Mouse (Mus musculus) lung, embryonic 14.5 days (tissue): ENCODE measurements around the gene Rab36. TPM values are rescaled to one million over a fixed set of nuclear protein-coding genes. Genes with fewer than 3 reads are reported as not detected.

Source experiments
- ATAC-seq: fragments of 200-750 bp; cut with Nextera tagmentation; 2 replicates; pipeline ENCODE4 v1.8.0; 2017; ENCODE audit warnings: mild to moderate bottlenecking, moderate TSS enrichment, moderate library complexity; ENCODE audit not compliant: insufficient read depth
- DNase-seq: peaks from one replicate; pipeline ENCODE4 v3.0.0-alpha.2; 2015
- H3K27ac ChIP-seq: fragments of 300-500 bp; sonication (generic); 2 replicates; pipeline ENCODE4 v1.5.1; 2014; ENCODE audit warnings: low read depth, mild to moderate bottlenecking, moderate library complexity
- H3K27me3 ChIP-seq: fragments of 300-500 bp; sonication (generic); 2 replicates; pipeline ENCODE4 v1.6.1; 2014; ENCODE audit warnings: low read length, control low read depth; ENCODE audit not compliant: insufficient read depth
- H3K36me3 ChIP-seq: fragments of 300-500 bp; sonication (generic); 2 replicates; pipeline ENCODE4 v1.6.1; 2014; ENCODE audit warnings: control low read depth; ENCODE audit not compliant: insufficient read depth
- H3K4me1 ChIP-seq: fragments of 300-500 bp; sonication (generic); 2 replicates; pipeline ENCODE4 v1.6.1; 2014; ENCODE audit warnings: antibody characterized with exemption, control low read depth; ENCODE audit not compliant: insufficient read depth
- H3K4me2 ChIP-seq: fragments of 300-500 bp; sonication (generic); 2 replicates; pipeline ENCODE4 v1.6.1; 2014; ENCODE audit warnings: mild to moderate bottlenecking
- H3K4me3 ChIP-seq: fragments of 300-500 bp; sonication (generic); 2 replicates; pipeline ENCODE4 v1.5.1; 2014; ENCODE audit warnings: low read depth, low read length
- H3K9ac ChIP-seq: fragments of 300-500 bp; sonication (generic); 2 replicates; pipeline ENCODE4 v1.6.1; 2014
- H3K9me3 ChIP-seq: fragments of 300-500 bp; sonication (generic); 2 replicates; pipeline ENCODE4 v1.6.1; 2016; ENCODE audit warnings: low read depth, low read length, control low read depth
- CTCF ChIP-seq: IDR thresholded peaks from 2 replicates; pipeline ENCODE4 v1.5.1; 2016; ENCODE audit warnings: antibody characterized with exemption, low read depth
- WGBS: fragments of 180-500 bp; shearing (Covaris S2); extraction: QIAGEN DNeasy Blood & Tissue Kit; methylation state at CpG from one replicate; pipeline ENCODE4 v1.1.7; 2014; 5-methylcytosine and 5-hydroxymethylcytosine counted together
- polyA plus RNA-seq: library from polyadenylated mRNA; unstranded; fragments of >200 nt; fragmentation: Nextera tagmentation; extraction: Ambion mirVana; gene quantifications from 2 replicates; pipeline ENCODE4 v1.2.1, GENCODE M21; 2014

The Rab36 gene
- polyA plus RNA-seq, 1 experiment from 2014 or later: 14.8 TPM

DNA sequence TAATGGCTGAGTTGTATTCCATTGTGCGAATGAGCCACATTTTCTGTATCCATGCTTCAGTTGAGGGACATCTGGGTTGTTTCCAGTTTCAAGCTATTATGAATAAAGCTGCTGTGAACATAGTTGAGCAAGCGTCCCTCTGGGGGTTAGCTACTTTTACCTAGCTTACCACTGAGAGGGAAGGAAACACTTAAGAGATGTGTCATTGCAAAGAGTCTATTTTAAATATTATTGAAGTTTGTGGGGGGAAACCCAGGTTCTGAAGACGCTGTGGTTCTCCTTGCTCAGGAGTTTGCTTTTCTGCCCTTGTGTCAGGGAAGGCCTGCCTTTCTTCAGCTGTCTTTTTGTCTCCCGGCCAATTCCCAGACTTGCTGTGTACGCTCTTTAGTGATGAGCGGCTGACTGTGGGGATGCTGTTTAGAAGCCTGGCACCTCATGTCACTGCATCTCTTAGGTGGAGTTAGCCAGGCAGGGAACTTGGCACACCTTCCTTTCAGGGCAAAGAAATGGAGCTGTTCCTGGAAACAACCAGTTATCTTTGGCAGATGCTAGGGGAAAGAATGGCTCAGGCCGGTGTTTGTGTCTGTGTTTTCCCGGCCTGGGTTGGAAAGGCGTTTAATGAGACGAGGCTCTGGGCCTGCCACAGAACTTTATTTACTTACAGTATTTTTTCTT, 54.8 kb downstream of the Rab36 start:
- WGBS: 67% methylated on average over 10 of the region's 10 CpGs
- Histone ChIP-seq H3K9me3 (no peaks in the 10 kb centered on the region), H3K36me3 (no peaks in the 10 kb centered on the region), H3K27ac (no peak overlapping the region), H3K4me1 (peaks cover 12% of the 10 kb centered on the region), H3K27me3 (no peaks in the 10 kb centered on the region), H3K9ac (no peak overlapping the region), H3K4me2 (no peak overlapping the region), H3K4me3 (no peak overlapping the region)
- no peak for TF ChIP-seq CTCF
- peak; percentile 41 for DNase-seq
- ATAC-seq: no peak

DNA sequence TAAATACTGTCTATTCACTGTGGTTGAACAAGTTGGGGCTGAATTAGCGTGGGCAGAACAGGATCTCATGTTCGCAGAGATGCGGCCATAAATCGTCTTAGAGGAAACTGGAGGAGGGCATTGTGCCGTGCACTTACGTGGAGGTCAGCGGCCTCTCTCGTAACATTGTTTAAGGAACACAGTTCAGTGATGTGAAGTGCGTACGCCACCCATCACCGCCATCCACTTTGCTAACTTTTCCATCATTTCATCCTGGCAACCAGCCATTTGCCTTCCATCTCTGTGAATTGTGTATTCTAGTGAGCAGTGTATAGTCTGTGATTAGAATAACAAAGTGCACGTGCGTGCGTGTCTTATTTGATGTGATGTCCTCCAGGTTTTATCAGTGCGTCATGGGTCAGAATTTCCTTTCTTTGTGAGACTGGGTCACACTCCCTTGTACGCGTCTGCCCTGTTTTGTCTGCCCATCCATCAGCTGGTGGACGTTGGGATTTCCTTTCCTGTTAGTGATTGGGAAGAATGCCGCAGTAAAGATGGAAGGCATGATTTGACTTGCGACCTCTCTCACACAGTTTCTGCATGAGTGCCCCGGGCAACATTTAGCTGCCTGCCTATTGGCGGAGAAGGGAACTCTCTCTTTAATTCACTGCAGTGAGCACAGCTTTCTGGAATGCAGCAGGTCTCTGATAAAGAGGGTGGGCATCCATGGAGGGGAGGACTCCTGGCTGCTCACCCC, 56.6 kb downstream of the Rab36 start:
- peak; percentile 35 for ATAC-seq
- peaks cover 24% of the 10 kb centered on the region for H3K4me1 ChIP-seq
- no peak overlapping the region for H3K4me3 ChIP-seq
- WGBS: 16% methylated on average over 22 of the region's 22 CpGs
- H3K4me2 ChIP-seq: peak overlapping the region; percentile 25; the same call in 1 of the 2 replicates
- H3K27ac ChIP-seq: 0 out of 2 replicates have a peak overlapping the region, but pooled peaks have one; percentile 18
- H3K9me3 ChIP-seq: no peaks in the 10 kb centered on the region
- peak; percentile 71 for DNase-seq
- no peak overlapping the region; the same call in 1 of the 2 replicates for H3K9ac ChIP-seq
- H3K36me3 ChIP-seq: no peaks in the 10 kb centered on the region
- H3K27me3 ChIP-seq: no peaks in the 10 kb centered on the region
- TF ChIP-seq CTCF: no peak

DNA sequence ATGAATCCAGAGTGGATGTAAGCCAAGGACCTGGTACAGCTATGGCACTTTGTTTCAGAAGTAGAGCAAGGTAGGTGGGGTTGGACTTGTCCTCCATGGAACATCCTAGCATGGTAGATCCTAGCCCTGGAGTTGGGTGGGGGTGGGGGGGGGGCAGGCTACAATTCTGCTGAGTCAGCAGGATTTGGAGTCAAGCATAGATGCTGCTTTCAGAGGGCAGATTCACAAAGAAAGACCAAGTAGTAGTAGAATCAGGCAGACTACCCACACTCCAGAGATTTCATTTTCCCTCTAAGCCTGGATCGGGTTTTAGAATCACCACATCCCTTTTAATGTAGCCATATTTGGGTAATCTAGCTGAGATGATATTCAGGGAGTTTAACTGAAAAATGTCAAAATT, 57.5 kb downstream of the Rab36 start:
- no peak overlapping the region for H3K4me2 ChIP-seq
- no peaks in the 10 kb centered on the region for H3K9me3 ChIP-seq
- no peaks in the 10 kb centered on the region for H3K36me3 ChIP-seq
- ATAC-seq (no peak), DNase-seq (no peak)
- no peak overlapping the region for H3K9ac ChIP-seq
- no peak overlapping the region for H3K4me3 ChIP-seq
- H3K4me1 ChIP-seq: peaks cover 26% of the 10 kb centered on the region
- no peak overlapping the region for H3K27ac ChIP-seq
- no peaks in the 10 kb centered on the region for H3K27me3 ChIP-seq
- TF ChIP-seq CTCF: no peak
- 88% methylated on average over 1 of the region's 1 CpGs for WGBS

DNA sequence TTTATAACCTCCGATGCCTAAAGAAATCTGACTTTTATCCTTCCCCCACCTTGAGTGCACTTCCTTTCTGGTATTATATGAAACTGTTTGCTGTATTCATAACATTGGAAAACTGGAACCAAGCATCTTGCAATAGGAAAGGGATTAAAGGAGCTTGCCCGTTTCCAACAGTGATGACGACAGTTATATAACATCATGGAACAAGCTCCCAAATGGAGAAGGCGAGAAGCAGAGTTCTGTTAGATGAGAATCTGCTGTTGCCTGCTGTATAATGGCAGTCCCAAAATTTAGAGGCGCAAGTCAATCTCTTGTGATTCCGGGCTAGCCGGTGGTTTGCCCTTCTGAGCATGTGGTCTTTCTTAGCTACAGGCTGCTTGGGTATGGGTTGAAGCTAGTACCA, 58.4 kb downstream of the Rab36 start:
- Histone ChIP-seq H3K27ac (no peak overlapping the region), H3K27me3 (no peaks in the 10 kb centered on the region), H3K4me2 (no peak overlapping the region), H3K4me3 (no peak overlapping the region), H3K9me3 (no peaks in the 10 kb centered on the region), H3K36me3 (no peaks in the 10 kb centered on the region), H3K9ac (no peak overlapping the region), H3K4me1 (peaks cover 26% of the 10 kb centered on the region)
- ATAC-seq (no peak), DNase-seq (no peak)
- no peak for TF ChIP-seq CTCF
- WGBS: 94% methylated on average over 7 of the region's 7 CpGs

DNA sequence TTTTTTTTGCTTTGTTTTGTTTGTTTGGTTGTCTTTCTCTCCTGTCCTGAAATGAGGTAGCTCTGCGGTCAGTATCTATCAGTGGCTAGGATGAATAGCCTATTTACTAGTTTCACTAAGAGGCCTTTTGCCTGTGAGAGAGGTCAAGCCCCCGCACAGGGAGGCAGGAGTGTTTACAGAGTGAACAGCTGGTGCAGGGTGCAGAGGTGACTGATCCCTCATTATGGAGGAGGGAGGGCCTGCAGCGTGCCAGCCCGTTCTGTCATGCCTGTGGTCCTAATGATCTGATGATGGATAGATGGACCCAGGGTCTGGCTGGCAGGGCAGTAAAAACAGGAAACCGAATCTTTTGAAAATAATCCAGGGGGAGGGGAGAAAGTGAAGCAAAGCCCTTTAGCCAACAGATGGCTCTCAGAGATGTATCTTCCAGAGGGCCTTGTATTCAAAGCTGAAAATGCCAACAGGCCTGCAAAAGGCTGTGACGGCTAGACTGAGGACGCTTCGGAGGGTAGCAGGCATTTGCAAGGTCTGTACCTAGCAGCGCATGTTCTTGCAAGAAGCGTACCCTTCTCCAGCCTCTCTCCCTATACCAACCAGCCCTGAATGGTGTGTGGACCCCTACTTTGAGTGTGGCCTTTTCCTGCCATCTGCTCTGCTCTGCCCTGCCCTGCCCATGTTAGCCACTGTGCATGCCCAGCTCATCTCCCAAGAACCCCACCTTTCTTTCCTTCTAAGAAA, 61.8 kb downstream of the Rab36 start:
- DNase-seq (peak; percentile 71), ATAC-seq (peak; percentile 70)
- no peaks in the 10 kb centered on the region for H3K9me3 ChIP-seq
- 24% methylated on average over 10 of the region's 10 CpGs for WGBS
- no peak for TF ChIP-seq CTCF
- H3K4me3 ChIP-seq: no peak overlapping the region
- no peaks in the 10 kb centered on the region for H3K36me3 ChIP-seq
- H3K27me3 ChIP-seq: no peaks in the 10 kb centered on the region
- H3K27ac ChIP-seq: no peak overlapping the region; the same call in 1 of the 2 replicates
- peaks cover 24% of the 10 kb centered on the region for H3K4me1 ChIP-seq
- H3K9ac ChIP-seq: no peak overlapping the region
- H3K4me2 ChIP-seq: no peak overlapping the region

DNA sequence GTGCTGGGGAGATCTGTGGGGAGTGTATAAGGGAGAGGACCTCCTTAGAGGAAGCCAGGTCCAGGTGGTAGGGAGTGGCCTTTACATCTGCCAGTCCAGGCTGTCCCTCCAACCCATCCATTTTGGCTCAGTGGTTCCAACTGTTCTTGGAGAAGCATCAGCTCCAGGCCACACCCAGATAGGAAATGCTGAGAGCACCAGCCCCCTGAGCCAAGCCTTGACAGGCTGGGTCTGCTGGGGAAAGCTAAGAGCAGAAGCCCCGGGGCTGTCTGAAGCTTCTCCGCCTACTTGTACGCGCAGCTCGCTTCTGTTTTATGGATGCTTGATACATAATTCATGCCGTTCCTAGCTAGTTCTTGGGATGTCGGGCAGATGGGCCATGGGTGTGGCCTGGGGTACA, 63.4 kb downstream of the Rab36 start:
- Histone ChIP-seq H3K9ac (no peak overlapping the region), H3K4me1 (peaks cover 37% of the 10 kb centered on the region), H3K27me3 (no peaks in the 10 kb centered on the region), H3K4me3 (no peak overlapping the region), H3K4me2 (no peak overlapping the region), H3K36me3 (no peaks in the 10 kb centered on the region), H3K27ac (peak overlapping the region; percentile 45; the same call in 1 of the 2 replicates), H3K9me3 (no peaks in the 10 kb centered on the region)
- DNase-seq: peak; percentile 39
- TF ChIP-seq CTCF: no peak
- WGBS: 71% methylated on average over 7 of the region's 7 CpGs
- ATAC-seq: no peak

DNA sequence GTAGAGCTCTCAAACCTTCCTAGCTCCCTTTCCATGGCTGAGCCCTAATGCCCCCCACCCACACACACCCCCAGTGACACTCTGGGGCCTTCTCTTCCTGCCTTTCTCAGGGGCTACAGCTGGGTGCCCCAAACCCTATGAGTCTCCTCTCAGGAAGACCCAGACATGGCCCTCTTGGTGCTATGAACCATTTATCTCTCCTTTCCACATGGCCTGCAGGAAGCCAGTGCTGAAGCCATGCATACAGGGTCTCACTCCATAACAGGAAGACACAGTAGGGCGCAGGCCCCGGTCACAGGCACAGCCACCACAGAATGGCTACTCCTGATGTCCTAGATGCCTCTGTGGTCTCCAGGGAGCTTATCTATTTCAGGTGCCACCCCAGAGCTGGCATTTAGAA, 66.6 kb downstream of the Rab36 start:
- no peak for ATAC-seq
- H3K27ac ChIP-seq: no peak overlapping the region

More for the DNA sequence above, 66.6 kb downstream of the Rab36 start:
- no peaks in the 10 kb centered on the region for H3K9me3 ChIP-seq
- H3K4me1 ChIP-seq: peaks cover 34% of the 10 kb centered on the region
- no peaks in the 10 kb centered on the region for H3K36me3 ChIP-seq
- no peak overlapping the region for H3K9ac ChIP-seq
- H3K4me2 ChIP-seq: no peak overlapping the region
- H3K27me3 ChIP-seq: no peaks in the 10 kb centered on the region
- no peak for DNase-seq
- TF ChIP-seq CTCF: no peak
- H3K4me3 ChIP-seq: no peak overlapping the region
- 81% methylated on average over 2 of the region's 2 CpGs for WGBS

Other genes with a start within 250 kb of the Rab36 start
- gene Gnaz, start 69.9 kb upstream of the Rab36 start, polyA plus RNA-seq: 2.9 and 3.2 TPM in 2 replicates
- not detected in 2 replicates for gene Rsph14, start 4.5 kb upstream of the Rab36 start, polyA plus RNA-seq
- 10.9 and 11.5 TPM in 2 replicates for gene Bcr, start 23.5 kb downstream of the Rab36 start, polyA plus RNA-seq
- 32.6 and 34.6 TPM in 2 replicates for gene Specc1l, start 175.0 kb downstream of the Rab36 start, polyA plus RNA-seq